ENCODE assay signal across 24 mouse cellular contexts in genomic region chr2:155724036-155724435, GRCm38 (mm10). TPM values are rescaled to one million over a fixed set of nuclear protein-coding genes. Genes with fewer than 3 reads are reported as not detected.
"Had no signal": no experiment of that assay in that cellular context is flagged by ENCODE, and none has a peak within 500 bp of the region (broad histone marks: within the 10 kb centered on the region; RNA-seq: fewer than 3 reads in every experiment).

No protein-coding gene starts in this region.

- H3K9ac ChIP-seq: neural tube, embryonic 15.5 days; stomach, embryonic 15.5 days had no signal

- H3K9me3 ChIP-seq: neural tube, embryonic 15.5 days; stomach, embryonic 15.5 days had no signal

- H3K27ac ChIP-seq: neural tube, embryonic 15.5 days; stomach, embryonic 15.5 days; stomach, postnatal 0 days had no signal

- H3K27me3 ChIP-seq: neural tube, embryonic 15.5 days; stomach, embryonic 15.5 days had no signal

- H3K36me3 ChIP-seq: stomach, embryonic 15.5 days had no signal

- H3K4me2 ChIP-seq: neural tube, embryonic 15.5 days; stomach, embryonic 15.5 days had no signal

- H3K4me3 ChIP-seq: neural tube, embryonic 15.5 days; stomach, embryonic 15.5 days had no signal

- DNase-seq: retina, postnatal 1 day; right cerebral cortex, adult 18-20 months; right cerebral cortex, postnatal 14 days; right cerebral cortex, postnatal 25 days; right cerebral cortex, postnatal 4 days; spleen, adult 18-20 months; thymus, adult 18-20 months; thymus, adult 2 months; thymus, postnatal 14 days; thymus, postnatal 25 days; thymus, postnatal 36 days; thymus, postnatal 4 days had no signal

RNA-seq across cellular contexts. Expression of gene Gm17581, which starts 11.6 kb away (rescaled TPM):
- total RNA-seq: neutrophil, adult 5-6 weeks had no signal
- polyA plus RNA-seq: neural tube, embryonic 14.5 days; neural tube, embryonic 15.5 days; small intestine, adult 2 months; spleen, adult 2 months; stomach, embryonic 14.5 days; stomach, embryonic 15.5 days; stomach, embryonic 16.5 days; stomach, postnatal 0 days; testis, adult 2 months; thymus, adult 2 months; thymus, postnatal 0 days; urinary bladder, adult 2 months had no signal

RNA-seq across cellular contexts. Expression of gene Procr, which starts 26.9 kb away (rescaled TPM):
- total RNA-seq: neutrophil, adult 5-6 weeks had no signal

RNA-seq across cellular contexts. Expression of gene Mmp24, which starts 51.1 kb away (rescaled TPM):
- total RNA-seq: neutrophil, adult 5-6 weeks had no signal
- polyA plus RNA-seq: spleen, adult 2 months had no signal
